Mouse (Mus musculus) ZHBTc4 (cell line): ENCODE results near the gene Tnnc2.

Experiments used
- DNase-seq: peaks from one replicate; pipeline ENCODE4 v3.0.0-alpha.2; 2011; ENCODE audit warnings: low read depth, low spot score

Tnnc2 gene

DNA sequence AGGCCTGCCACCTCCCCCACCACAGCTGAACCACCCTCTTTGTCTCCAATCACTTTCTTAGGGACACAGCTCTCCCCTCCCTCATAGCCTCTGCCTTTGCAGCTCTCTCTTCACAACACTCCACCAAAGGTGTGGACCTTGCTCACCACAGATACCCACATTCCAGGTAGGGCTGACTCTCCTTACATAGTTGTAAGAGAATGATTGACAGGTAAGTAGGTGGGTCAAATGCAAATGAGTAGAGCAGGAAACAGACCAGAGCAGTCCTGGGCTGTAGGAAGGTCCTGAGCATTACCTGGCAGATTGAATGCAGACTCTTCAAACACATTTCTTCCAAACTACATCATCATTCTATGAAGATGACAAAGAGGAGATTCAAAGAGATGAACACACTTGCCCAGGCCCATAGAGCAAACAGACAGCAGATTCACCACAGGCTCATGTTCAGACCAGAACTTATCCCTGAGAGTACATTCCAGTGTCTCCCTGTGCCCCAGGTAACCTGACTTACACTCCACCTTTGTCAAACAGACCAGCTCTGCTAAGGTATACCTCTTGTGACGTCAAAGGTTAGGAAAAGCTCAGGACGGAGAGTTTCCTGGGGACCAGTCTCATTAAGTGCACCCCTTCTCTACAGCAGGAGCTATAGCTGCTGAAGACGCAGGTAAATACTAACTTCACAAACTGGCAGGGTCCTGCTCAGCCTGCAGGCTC lies 42.2 kb downstream of the Tnnc2 start:
- no peak for DNase-seq

- no peak for DNase-seq
Observed at GRCm38 (mm10) chr2:164735446-164735845, 44.3 kb downstream of the Tnnc2 start.

DNA sequence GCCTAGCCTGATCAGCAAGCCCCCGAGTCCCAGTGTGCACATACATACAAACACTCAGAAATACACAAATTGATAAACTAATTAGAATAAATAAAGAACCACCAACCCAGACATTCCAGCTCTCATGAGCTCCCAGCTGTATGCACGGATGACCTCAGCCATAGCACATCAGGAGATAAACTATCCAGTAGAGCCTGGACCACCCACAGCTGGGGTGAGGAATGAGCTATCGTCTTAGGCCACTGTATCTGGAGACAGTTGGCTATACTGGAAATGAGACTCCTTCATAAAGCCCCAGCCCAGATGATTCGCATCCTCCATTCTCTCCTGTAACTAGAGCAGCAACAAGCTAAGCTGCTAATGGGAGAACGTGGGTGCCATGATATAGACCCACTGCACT lies 44.9 kb downstream of the Tnnc2 start:
- DNase-seq = no peak

- DNase-seq = no peak
Observed at GRCm38 (mm10) chr2:164733259-164733658, 46.5 kb downstream of the Tnnc2 start.

DNA sequence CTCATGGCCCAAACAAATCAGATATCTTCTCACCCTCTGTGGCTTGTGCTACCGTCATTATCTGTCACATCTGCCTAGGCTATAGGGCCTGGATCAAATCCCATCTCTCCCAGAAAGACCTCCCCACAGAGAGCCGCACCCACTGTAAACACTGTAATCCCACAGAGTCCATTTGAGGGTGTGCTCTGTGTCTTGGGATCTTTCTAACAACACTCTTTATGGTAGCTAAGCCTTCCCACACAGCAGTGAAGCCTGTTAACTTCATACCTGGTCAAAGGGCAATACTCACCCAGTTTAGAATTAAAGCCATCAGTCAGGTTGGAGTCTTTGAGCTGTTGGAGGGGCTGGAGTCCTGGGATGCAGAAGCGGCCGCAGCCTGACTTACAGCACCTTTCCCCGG lies 48.0 kb downstream of the Tnnc2 start:
- no peak for DNase-seq
